Mouse (Mus musculus) erythroblast, adult 5-6 weeks (primary cell): ENCODE measurements around the gene Rangap1. TPM values are rescaled to one million over a fixed set of nuclear protein-coding genes. Genes with fewer than 3 reads are reported as not detected.

ENCODE experiments used
- total RNA-seq, 2 experiments: library from RNA; stranded (forward) in 1 of 2; stranded (reverse) in 1 of 2; fragments of 150-400 nt in 1 of 2; fragments of 200-764, 138-1000 nt in 1 of 2; gene quantifications; 2 replicates each; pipeline versions ENCODE4 v1.2.3 to v1.2.4; 2015 to 2017; ENCODE audit warnings: low replicate concordance in 2 of 2

The Rangap1 gene
- total RNA-seq, 2 experiments from 2014 or later, result 8.3 to 34.2 TPM

Other genes with a start within 250 kb of the Rangap1 start
- gene Ep300, start 160.2 kb downstream of the Rangap1 start, total RNA-seq (2015; ENCODE audit: low replicate concordance), result 177 and 234 TPM in 2 replicates
- 187 and 219 TPM in 2 replicates for gene Ep300, start 160.2 kb downstream of the Rangap1 start, total RNA-seq (2017; ENCODE audit: low replicate concordance)
- gene L3mbtl2, start 81.6 kb downstream of the Rangap1 start, total RNA-seq (2015; ENCODE audit: low replicate concordance), result 0.96 and 5.2 TPM in 2 replicates
- 4.5 and 9.8 TPM in 2 replicates for gene L3mbtl2, start 81.6 kb downstream of the Rangap1 start, total RNA-seq (2017; ENCODE audit: low replicate concordance)
- not detected in 2 replicates for gene Chadl, start 48.2 kb downstream of the Rangap1 start, total RNA-seq (2015; ENCODE audit: low replicate concordance)
- 0.14 TPM in 1 of 2 replicates, not detected in the other for gene Chadl, start 48.2 kb downstream of the Rangap1 start, total RNA-seq (2017; ENCODE audit: low replicate concordance)
- gene Zc3h7b, start 473 bp downstream of the Rangap1 start, total RNA-seq (2015; ENCODE audit: low replicate concordance), result 2.5 and 3.1 TPM in 2 replicates
- 2.0 and 4.2 TPM in 2 replicates for gene Zc3h7b, start 473 bp downstream of the Rangap1 start, total RNA-seq (2017; ENCODE audit: low replicate concordance)
- gene Tef, start 56.9 kb upstream of the Rangap1 start, total RNA-seq (2015; ENCODE audit: low replicate concordance), result 0.38 and 2.3 TPM in 2 replicates
- gene Tef, start 56.9 kb upstream of the Rangap1 start, total RNA-seq (2017; ENCODE audit: low replicate concordance), result 0.98 and 2.0 TPM in 2 replicates
- gene Tob2, start 113.3 kb upstream of the Rangap1 start, total RNA-seq (2015; ENCODE audit: low replicate concordance), result 6.3 and 9.6 TPM in 2 replicates
- gene Tob2, start 113.3 kb upstream of the Rangap1 start, total RNA-seq (2017; ENCODE audit: low replicate concordance), result 5.3 and 7.2 TPM in 2 replicates
- gene Phf5a, start 126.4 kb upstream of the Rangap1 start, total RNA-seq (2015; ENCODE audit: low replicate concordance), result 29.7 and 33.0 TPM in 2 replicates
- 19.8 and 45.9 TPM in 2 replicates for gene Phf5a, start 126.4 kb upstream of the Rangap1 start, total RNA-seq (2017; ENCODE audit: low replicate concordance)
- 16.3 and 37.8 TPM in 2 replicates for gene Aco2, start 126.8 kb upstream of the Rangap1 start, total RNA-seq (2015; ENCODE audit: low replicate concordance)
- gene Aco2, start 126.8 kb upstream of the Rangap1 start, total RNA-seq (2017; ENCODE audit: low replicate concordance), result 29.7 and 59.3 TPM in 2 replicates
- gene Polr3h, start 180.7 kb upstream of the Rangap1 start, total RNA-seq (2015; ENCODE audit: low replicate concordance), result 2.9 and 3.8 TPM in 2 replicates
- 6.3 and 17.7 TPM in 2 replicates for gene Polr3h, start 180.7 kb upstream of the Rangap1 start, total RNA-seq (2017; ENCODE audit: low replicate concordance)
- gene Csdc2, start 191.2 kb upstream of the Rangap1 start, total RNA-seq (2015; ENCODE audit: low replicate concordance), result not detected in 2 replicates
- gene Csdc2, start 191.2 kb upstream of the Rangap1 start, total RNA-seq (2017; ENCODE audit: low replicate concordance), result not detected in 2 replicates
- gene Pmm1, start 215.4 kb upstream of the Rangap1 start, total RNA-seq (2015; ENCODE audit: low replicate concordance), result 2.3 and 20.3 TPM in 2 replicates
- 3.9 and 9.5 TPM in 2 replicates for gene Pmm1, start 215.4 kb upstream of the Rangap1 start, total RNA-seq (2017; ENCODE audit: low replicate concordance)
- not detected in 2 replicates for gene 1700029P11Rik, start 235.0 kb upstream of the Rangap1 start, total RNA-seq (2015; ENCODE audit: low replicate concordance)
- gene 1700029P11Rik, start 235.0 kb upstream of the Rangap1 start, total RNA-seq (2017; ENCODE audit: low replicate concordance), result not detected in 2 replicates
- 17.6 and 41.7 TPM in 2 replicates for gene Xrcc6, start 242.3 kb upstream of the Rangap1 start, total RNA-seq (2015; ENCODE audit: low replicate concordance)
- gene Xrcc6, start 242.3 kb upstream of the Rangap1 start, total RNA-seq (2017; ENCODE audit: low replicate concordance), result 23.6 and 52.2 TPM in 2 replicates